Mouse (Mus musculus) layer of hippocampus, postnatal 36 days (tissue): Measurements from ENCODE around the gene Otof. TPM values are rescaled to one million over a fixed set of nuclear protein-coding genes. Genes with fewer than 3 reads are reported as not detected.

Experiments used
- DNase-seq, 2 experiments: peaks; one replicate each; pipeline ENCODE4 v3.0.0; 2022
- total RNA-seq, 2 experiments: library from RNA; stranded (reverse); gene quantifications; 2 replicates each; pipeline ENCODE4 v1.2.3; 2021

The Otof gene
- total RNA-seq, result 1 to 10 TPM; 3.6 TPM

DNA sequence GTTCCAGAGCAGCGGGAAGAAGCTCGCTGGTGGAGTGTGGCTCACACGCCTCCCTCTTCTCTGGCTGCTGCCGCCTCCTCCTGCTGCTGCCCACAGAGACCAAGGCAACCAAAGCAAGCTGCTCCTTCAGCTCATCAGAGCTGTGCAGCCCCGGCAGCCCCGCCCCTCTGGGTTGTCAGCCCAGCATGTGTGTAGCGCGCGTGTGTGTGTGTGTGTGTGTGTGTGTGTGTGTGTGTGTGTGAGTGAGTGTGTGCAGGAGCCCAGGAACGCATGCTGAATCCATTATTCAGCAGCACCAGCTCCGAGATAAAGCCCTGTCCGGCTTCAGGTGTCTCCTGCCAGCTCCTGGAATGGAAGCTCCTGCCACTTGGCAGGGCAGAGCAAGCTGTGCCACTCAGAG, at the start of gene Otof:
TSS of gene Otof (minus strand) at position 112 of the 400 bp plus-strand sequence.
- DNase-seq, result peak; percentile 37 to 56

DNA sequence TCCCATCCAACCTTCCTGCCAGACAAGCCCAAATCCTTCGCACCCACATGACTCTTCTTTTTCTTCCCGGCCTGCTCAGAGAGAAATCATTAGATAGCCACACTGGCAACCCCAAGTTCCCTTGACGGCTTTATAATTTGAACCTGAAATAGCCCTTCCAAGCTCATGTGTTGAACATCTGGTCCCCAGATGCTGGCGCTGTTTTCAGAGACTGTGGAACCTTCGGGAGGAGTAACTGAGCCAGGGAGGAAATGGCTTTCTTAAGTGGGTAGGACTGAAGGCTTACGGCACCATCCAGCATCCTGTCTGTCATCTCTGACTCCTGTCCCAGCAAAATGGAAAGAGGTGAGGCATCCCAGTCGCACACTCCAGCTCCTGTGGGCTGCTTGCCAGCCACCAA, 35.6 kb upstream of the Otof start:
- no peak for DNase-seq

DNA sequence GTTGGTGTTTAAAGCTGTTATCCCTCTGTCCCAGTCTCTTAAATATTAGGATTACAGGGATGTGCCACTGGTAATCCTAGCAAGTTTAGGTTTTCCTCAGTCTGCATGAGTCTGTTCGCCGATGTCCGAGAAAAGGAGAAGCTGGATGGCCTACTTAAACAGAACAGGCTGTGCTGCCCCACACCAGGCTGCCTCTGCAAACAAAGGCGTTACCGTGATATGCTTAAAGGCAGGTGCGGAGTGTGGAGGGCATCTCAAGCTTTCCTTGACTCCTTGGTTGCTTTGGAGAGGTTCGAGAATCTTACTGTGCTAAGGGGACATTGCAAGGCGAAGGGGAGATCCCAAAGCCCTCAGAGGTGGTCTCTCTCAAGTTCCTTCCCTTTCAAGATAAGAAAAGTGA, 35.1 kb upstream of the Otof start:
- no peak for DNase-seq

DNA sequence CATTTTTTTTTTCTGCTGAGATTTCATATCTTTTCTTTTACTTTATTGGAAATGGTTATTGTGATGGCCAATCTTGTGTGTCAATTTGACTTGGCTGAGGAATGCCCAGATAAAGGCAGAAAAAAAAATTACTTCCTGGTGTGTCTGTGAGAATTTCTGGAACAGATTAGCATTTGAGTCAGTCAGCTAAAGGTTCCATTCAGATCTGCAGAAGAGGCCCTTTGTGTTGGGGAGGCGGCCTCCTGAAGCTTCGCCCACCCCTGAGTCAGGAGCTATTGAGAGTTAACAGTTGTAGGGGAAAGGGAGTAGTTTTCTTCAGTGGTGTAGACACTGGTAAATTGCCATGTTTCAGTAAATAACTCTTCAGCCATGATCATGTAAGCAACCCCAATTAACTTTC, 33.6 kb upstream of the Otof start:
- DNase-seq, result no peak

DNA sequence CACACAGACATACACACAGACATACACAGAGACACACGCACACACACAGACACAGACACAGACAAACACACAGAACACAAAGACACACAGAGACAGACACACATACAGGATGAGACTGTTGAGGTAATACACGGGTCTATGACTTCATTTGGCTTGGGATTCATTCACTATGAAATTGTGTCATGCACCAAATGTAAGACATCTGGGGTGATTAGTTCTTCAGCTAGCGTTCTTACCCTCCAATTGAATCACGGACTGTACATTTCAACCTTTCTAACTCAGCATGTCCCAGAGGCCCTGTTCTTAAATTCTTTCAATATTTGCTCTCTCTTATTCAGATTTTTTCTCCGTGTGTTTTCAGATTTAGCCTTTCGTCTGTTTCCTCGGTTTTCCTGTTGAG, 32.9 kb upstream of the Otof start:
- no peak for DNase-seq

DNA sequence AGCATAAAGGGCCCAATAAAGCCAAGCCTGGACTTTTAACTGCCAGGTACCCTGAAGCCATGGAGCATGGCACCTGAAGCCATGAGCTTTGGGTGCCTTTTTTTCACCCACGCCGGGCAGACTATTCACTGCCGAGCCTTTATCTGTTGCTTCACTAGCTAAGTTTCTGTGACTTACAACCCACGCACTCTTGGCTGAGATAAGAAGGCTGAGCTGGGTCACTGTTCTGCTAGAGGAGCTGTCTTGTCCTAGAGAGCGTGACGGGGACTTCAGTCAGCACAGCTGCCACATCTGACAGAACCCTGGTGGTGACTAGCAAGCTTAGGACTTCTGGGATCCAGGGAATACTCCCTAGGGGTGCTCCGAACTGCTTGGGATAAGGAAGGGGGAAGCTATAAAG, 32.0 kb upstream of the Otof start:
- DNase-seq, result no peak

DNA sequence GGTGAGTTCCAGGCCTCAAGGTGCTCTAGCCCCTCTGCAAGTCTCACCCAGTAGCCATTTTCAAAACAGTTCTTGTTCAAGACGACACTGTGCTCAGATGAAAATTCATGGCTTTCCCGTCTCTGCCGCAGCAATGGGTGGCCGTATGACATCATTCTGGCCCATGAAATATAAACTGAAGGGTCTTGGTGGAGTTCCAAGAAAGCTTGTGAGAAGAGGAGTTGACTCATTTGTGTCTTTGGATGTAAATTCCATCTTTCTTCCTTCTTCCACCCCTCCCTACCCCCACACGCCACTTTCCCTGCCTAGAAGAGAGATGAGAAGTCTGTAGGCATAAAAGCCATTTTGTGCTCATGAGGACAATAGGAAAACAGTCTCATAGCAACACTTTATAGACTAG, 29.1 kb upstream of the Otof start:
- DNase-seq, result no peak

DNA sequence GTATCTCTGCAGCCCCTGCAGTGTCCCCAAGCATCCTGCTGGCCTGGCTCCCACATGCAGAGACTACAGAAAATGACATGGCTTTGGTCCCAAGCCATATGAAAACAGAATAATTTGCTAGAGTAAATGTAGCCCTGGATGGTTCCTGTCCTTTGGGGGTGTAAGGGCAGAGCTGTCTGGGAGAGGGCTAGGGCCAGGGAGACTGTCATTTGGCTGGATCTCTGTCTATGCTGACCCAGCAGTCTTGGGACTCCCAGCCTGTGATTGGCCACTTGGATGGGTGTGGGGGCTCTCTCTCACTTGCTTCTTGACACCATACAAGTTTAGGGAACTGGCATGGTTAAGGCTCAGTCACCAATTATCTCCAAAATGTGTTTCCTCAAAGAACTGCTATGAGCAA, 28.5 kb upstream of the Otof start:
- no peak for DNase-seq

DNA sequence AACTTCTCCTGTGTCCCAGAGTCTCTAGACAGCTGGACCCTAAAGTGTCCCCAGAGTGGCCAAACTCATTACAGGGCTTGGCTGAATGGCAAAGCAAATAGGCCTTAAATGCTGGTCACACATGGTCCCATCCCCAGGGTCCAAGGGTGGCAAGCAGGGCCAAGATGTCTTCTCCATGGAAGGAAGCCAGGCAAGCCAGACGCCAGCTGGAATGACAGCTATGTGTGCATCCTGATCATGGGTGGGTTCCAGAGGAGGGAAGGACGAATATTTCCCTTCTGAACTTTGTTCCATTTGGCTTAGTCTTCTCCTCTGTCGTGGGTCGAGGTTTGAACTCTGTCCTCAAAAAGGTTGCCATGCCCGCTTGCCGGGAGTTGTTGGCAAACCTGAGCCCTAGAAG, 23.4 kb upstream of the Otof start:
- DNase-seq, result no peak

DNA sequence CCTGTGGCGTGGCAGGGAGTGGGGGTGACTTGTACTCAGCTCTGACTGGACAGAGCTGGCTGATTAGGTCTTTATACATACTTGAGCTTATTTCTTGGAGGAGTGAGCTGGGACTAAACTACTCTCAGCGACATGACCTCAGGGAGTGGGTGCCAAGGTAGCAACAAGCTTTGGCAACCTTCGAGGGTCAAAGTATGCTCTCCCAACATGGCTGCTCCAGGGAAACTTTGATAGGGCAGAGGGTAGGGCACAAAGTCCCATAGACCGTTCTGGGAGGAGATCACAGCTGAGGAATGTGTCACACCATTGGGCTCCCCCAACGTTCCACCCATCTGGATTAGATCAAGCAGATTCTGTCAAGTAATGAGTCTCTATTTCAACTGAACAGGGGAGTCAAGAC, 22.9 kb upstream of the Otof start:
- no peak for DNase-seq

DNA sequence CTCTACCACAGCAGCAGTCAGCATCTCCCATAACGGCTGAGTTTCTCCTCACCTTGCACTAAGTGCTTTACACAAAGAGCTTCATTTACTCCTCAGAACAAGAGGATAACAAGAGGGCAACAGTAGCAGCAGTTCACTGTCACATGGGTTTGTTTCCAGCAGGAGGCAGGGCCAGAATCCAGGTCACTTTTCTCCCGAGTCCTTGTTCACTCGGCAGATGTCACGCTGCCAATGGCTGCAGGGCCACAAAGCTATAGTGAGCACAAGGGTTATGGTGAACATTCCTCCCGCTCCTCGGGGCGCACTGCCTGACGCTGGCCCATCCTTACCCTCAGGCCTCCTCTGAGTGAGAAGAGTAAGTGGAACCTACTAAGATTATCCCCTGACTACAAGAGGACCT, 21.8 kb upstream of the Otof start:
- DNase-seq, result no peak

DNA sequence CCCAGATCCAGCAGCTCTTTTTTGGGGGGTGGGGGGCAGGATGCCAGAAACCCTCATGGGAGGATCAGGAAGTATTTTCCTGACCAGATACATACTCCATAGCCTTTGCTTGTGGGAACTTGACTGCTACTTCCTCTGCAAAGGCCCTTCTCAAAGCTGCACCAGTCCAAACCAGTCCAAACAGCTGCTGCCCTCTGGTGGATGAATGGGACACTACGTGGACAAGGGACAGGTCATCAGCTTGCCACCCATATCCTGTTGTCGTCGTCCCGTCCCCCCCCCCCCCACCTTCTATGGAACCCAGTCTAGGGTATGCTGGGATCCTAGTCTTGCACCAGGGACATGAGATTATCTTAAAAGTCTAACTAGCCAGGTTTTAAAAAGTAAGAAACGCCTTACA, 20.6 kb upstream of the Otof start:
- DNase-seq, result peak; percentile 58 to 63

DNA sequence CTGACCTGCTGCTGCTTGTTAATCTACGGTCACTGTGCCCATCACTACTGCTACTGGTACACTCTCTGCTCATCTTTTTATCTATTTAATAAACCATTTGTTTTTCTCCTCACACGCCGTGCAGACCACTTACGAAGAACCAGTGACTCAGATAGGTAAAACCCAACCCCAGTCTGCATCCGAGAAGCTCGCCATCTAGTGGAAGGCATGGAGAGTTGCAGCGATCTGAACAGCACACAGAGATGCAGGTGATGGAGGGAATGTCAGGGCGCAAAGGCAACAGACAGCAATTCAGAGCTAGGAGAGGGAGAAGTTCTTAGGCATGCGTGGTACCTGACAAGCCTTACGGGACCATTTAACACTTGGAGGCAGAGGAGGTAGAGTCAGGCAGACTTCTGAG, 14.8 kb upstream of the Otof start:
- DNase-seq, result peak; percentile 16 to 30

DNA sequence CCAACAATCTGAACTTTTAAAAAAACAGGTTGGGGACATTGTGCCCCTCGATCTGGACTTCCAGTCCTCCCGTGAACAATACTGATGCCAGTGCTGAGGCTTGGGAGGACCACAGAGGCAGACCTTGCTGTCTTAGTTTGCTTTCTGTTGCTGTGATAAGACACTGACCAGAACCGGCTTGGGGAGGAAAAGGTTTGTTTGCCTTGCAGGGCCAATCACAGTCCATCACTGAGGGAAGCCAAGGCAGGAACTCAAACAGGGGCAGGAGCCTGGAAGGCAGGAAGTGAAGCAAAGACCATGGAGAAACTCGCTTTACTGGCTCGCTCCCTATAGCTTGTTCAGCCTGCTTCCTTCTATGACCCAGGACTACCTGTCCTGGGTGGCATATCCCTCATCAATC, 10.4 kb upstream of the Otof start:
- DNase-seq, result no peak

DNA sequence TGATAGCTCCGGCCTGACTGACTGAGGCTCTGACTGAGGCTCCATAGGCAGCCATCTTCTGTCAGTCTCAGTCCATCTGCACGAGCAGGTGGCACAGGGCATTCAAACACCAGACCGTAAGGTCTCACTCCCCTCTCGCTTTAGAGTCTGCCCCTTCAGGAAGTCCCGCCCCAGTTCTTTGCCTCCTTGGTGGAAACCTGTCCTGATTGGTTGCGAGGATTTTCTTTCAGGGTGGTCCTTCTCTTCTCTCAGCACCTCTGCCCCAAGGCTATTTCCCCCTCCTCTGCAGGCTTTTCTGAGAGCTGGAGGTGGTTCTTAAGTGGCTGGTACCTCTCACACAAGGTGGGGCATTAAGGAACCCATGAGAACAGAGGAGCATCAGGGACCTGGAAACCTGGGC, 8.7 kb upstream of the Otof start:
- no peak for DNase-seq

DNA sequence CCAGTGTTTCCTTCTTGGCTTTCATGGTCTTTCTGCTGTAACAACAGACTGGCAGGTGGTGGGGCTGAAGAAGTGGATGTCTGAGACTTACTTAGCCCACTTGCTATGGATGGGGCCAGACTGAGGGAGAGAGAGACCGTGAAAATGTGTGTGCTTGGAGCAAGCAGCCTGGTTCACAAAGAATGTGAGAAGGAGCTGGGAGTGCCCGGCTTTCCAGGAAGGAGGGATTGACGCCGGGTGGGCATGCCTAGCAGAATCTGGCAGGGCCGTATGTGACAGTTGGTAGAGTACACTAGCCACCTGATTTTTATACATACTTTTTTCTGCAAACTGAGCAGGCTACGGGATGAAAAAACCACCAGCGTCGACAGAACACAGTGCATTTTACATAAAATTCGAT, 4.6 kb upstream of the Otof start:
- DNase-seq, result peak in 1 of 2 experiments; percentile 28

DNA sequence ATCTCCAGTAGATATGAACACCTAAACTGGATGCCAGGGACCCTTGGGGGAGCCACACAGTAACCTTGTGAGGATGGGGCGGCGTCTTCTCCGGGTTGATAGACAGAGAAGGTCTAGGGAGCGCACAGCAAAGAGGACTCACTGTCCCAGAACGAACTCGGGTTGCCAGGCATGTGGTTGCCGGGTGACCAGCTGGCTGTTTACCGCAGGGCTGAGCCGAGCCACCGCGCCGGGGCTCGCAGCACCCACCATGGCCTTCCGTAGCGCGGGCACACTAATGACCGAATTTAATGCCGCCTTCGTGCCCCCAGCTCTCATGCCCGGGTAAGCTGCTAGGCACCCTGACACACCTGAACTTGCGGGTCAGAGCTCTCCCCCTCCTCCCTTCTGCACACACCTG, 4.1 kb upstream of the Otof start, which contains the start of gene 1700001C02Rik:
TSS of gene 1700001C02Rik (plus strand) at position 187 of the 400 bp plus-strand sequence.
- DNase-seq, result no peak

DNA sequence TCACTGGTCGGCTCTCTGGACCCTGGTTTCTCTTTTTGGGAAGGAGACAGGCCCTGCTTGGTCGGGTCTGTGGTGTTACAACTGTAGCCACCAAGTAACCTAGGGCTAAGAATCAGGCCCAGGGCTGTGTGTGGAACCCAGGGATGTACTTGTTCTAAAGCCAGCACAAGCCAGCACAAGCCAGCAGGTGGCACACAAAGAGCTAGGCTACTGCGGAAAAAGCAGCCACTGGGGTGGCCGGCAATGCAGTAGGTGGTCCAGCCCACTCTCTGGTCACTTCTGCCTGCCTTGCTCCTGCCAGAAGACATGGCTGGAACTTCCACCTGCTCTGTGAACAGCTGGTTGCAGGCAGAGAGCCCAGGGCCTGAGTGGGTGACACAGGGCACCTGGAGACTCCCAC, 1.6 kb downstream of the Otof start:
- DNase-seq, result no peak

DNA sequence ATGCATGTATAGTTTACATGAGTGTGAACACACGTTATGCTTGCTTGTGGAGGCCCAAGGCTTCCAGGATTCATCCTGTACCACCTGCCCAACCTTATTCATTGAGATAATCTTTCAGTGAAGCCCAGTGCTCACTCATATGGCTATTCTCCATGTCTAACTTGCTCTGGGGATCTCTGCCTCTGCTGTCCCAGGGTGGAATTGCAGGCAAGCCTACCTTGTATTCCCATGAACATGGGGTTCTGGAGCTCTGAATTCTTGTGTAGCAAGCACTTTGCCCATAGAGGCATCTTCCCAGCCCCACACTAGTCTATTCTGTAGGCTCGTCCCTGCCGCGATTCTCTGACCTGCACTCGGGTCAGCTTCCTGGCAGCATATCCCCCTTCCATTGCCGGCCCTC, 5.7 kb downstream of the Otof start:
- peak in 1 of 2 experiments; percentile 29 for DNase-seq

DNA sequence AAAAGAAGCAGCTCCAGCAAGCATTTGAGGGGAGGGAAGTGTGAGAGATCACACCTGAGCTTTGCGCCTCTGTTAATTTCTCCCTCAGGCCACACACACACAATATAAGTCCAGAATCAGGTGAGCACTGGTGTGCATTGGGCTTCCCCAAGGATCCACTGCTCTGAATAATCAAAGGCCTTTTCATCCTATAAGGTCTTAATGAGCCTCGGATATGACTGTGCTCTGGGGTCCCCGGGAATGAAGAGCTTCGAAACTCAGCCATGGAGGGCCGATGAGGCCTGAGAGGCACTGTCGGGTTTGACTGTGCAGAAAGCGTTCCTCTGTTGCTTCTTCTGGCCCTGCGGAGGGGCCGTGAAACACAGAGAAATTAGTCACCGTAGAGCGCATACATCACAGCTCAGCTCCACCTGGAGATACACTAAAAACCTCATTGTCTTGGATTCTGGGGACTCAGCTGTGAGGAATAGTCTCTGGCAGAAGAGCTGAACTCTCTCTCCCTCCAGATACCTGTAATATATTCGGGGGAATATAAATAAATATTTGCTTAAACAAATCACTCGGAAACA, 17.3 kb downstream of the Otof start:
- no peak for DNase-seq

DNA sequence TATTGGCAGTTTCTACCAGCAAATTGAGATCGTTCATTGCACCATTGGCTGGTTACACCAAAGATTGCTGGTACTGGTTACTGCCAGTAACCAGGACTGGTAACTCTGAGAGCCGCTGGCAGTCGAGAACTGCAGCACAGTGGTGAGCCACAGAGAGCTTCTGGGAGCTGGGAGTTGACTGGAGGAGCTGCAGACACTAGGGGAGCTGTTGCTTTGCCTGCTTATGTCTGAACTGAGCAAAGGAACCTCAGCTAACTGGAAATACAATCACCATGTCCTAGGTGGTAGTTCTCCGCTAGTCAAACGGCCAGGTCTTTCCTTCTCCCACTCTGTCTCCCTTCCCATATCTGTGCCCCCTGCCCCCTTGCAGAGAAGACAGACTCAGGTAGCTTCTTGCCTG, 19.5 kb downstream of the Otof start:
- no peak for DNase-seq

DNA sequence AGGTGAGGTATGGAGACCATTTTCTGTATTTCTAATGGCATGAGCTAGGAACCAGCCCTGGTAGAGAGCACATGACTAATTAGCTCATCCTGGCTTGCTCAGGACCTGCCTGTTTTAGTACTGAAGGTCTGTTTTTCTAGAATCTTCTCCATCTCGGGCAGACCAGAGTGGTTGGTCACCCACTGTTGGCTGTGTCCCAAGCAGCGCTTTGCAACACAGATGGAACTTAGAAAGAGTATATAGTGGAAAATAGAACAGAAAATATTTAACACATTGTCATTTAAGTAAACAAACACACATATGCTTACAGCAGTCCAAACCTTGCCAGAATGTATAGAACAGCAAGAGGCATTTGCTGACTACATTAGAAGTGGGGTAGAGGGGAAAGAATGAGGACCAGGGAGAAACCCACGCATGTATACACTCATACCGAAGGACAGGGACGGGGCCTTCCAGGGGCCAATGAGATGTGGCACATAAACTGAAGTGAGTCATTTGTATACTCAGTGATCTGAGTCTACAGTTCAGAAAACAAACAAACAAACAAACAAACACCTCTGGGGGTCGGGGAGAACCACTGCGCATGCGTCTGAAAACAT, 21.3 kb downstream of the Otof start:
- DNase-seq, result no peak

DNA sequence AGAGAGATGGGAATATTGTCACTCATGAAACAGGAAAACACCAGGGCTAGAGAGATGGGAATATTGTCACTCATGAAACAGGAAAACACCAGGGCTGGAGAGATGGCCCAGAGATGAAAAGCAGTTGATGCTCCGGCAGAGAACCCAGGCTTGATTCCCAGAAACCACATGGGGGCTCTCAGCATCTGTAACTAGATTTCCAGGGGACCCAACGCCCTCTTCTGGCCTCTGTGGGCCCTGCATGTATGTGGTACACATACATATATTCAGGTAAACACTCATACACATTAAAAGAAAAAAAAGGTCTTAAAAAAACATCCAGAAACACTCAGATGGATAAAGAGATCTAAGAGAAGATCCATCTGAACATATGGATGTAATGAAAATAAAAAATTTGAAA, 22.8 kb downstream of the Otof start:
- no peak for DNase-seq

DNA sequence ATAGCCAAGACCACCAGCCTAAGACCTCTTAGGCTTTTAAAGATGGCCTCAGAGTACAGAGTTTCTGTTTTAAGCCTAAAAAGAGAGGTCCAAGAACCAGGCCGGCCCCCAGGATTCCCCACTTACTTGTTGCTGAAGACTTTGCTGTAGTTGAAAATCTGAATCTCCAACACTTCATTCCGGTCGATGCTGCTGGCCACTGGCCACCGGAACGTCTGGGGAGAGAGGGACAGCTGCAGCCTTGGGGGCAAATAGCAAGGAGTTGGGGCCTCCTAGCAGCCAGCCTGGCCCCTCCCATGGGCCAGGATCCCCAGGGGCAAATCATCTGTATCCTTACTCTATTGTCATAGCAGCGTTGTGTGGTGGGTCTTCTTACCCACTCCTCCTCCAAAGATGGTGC, 34.3 kb downstream of the Otof start:
- DNase-seq, result no peak
